Mouse (Mus musculus) MEL (cell line): ENCODE data around the gene Gcm1. TPM values are rescaled to one million over a fixed set of nuclear protein-coding genes. Genes with fewer than 3 reads are reported as not detected.

Source experiments
- DNase-seq: peaks from one replicate; pipeline ENCODE4 v3.0.0; 2011; ENCODE audit warnings: low read depth, low spot score
- H3K27ac ChIP-seq: 2 replicates; pipeline ENCODE4 v1.5.1; 2012; ENCODE audit warnings: low read depth, mild to moderate bottlenecking, control low read depth, low read length, moderate library complexity; ENCODE audit not compliant: control insufficient read depth
- H3K27me3 ChIP-seq, 2 experiments: fragments of 150-350 bp in 1 of 2; sonication (generic) in 1 of 2; 2 replicates each; pipeline ENCODE4 v1.6.1; 2012; ENCODE audit warnings: low read length in 2 of 2, mild to moderate bottlenecking in 2 of 2, improper control_type of control experiment in 1 of 2, moderate library complexity in 1 of 2; ENCODE audit not compliant: insufficient read depth in 2 of 2, control insufficient read depth in 1 of 2
- H3K36me3 ChIP-seq, 2 experiments: 2 replicates each; pipeline ENCODE4 v1.6.1; 2012 to 2014; ENCODE audit warnings: low read length in 2 of 2, improper control_type of control experiment in 1 of 2, inconsistent platforms in 1 of 2, mild to moderate bottlenecking in 1 of 2; ENCODE audit not compliant: insufficient read depth in 2 of 2, control insufficient read depth in 1 of 2
- H3K4me1 ChIP-seq, 2 experiments: fragments of 150-350 bp in 1 of 2; sonication (generic) in 1 of 2; 2 replicates each; pipeline ENCODE4 v1.6.1; 2012; ENCODE audit warnings: low read length in 2 of 2, improper control_type of control experiment in 1 of 2, mild to moderate bottlenecking in 1 of 2; ENCODE audit not compliant: insufficient read depth in 2 of 2, control insufficient read depth in 1 of 2
- H3K4me3 ChIP-seq, 2 experiments: fragments of 150-350 bp in 1 of 2; sonication (generic) in 1 of 2; 2 replicates each; pipeline ENCODE4 v1.5.1; 2012; ENCODE audit warnings: low read depth in 2 of 2, low read length in 2 of 2, mild to moderate bottlenecking in 2 of 2, moderate library complexity in 2 of 2, control low read depth in 1 of 2, improper control_type of control experiment in 1 of 2; ENCODE audit not compliant: control insufficient read depth in 1 of 2, insufficient read depth in 1 of 2
- H3K79me2 ChIP-seq: 2 replicates; pipeline ENCODE4 v1.6.1; 2012; ENCODE audit warnings: mild to moderate bottlenecking, low read length, moderate library complexity; ENCODE audit not compliant: control insufficient read depth, poor library complexity, insufficient read depth
- H3K9ac ChIP-seq: 2 replicates; pipeline ENCODE4 v1.6.1; 2012; ENCODE audit warnings: low read depth, mild to moderate bottlenecking, control low read depth, low read length, moderate library complexity; ENCODE audit not compliant: control insufficient read depth, poor library complexity, severe bottlenecking
- H3K9me3 ChIP-seq: fragments of 150-350 bp; sonication (generic); replicated peaks from 2 replicates; pipeline ENCODE4 v1.6.1; 2012; ENCODE audit warnings: mild to moderate bottlenecking, low read length, improper control_type of control experiment, moderate library complexity; ENCODE audit not compliant: insufficient read depth
- BHLHE40 ChIP-seq: IDR thresholded peaks from 2 replicates; pipeline ENCODE4 v1.6.1; 2012; ENCODE audit warnings: low read depth, mild to moderate bottlenecking, inconsistent platforms, low read length, improper control_type of control experiment, borderline replicate concordance
- CHD2 ChIP-seq: IDR thresholded peaks from 2 replicates; pipeline ENCODE4 v1.6.1; 2011; ENCODE audit warnings: low read length, improper control_type of control experiment
- CTCF ChIP-seq, 3 experiments: IDR thresholded peaks in 2 of 3; conservative IDR thresholded peaks in 1 of 3; 2 replicates each; pipeline ENCODE4 v1.5.1; 2011 to 2012; ENCODE audit warnings: low read length in 3 of 3, low read depth in 2 of 3, mild to moderate bottlenecking in 2 of 3, improper control_type of control experiment in 1 of 3, inconsistent platforms in 1 of 3, mixed read lengths in 1 of 3, moderate library complexity in 1 of 3; ENCODE audit not compliant: control insufficient read depth in 1 of 3, insufficient read depth in 1 of 3, poor library complexity in 1 of 3, severe bottlenecking in 1 of 3
- E2F4 ChIP-seq: IDR thresholded peaks from 2 replicates; pipeline ENCODE4 v1.6.1; 2011; ENCODE audit warnings: low read depth, low read length, improper control_type of control experiment, borderline replicate concordance
- ELF1 ChIP-seq: IDR thresholded peaks from 2 replicates; pipeline ENCODE4 v1.6.1; 2014; ENCODE audit warnings: low read depth, mild to moderate bottlenecking, inconsistent platforms, low read length, improper control_type of control experiment, moderate library complexity
- ETS1 ChIP-seq: IDR thresholded peaks from 2 replicates; pipeline ENCODE4 v1.6.1; 2012; ENCODE audit warnings: low read depth, mild to moderate bottlenecking, inconsistent platforms, low read length, improper control_type of control experiment, moderate library complexity
- GATA1 ChIP-seq: IDR thresholded peaks from 2 replicates; pipeline ENCODE4 v1.6.1; 2011; ENCODE audit warnings: low read depth, low read length, improper control_type of control experiment
- JUND ChIP-seq: IDR thresholded peaks from 2 replicates; pipeline ENCODE4 v1.6.1; 2011; ENCODE audit warnings: low read depth, mild to moderate bottlenecking, improper control_type of control experiment, low read length
- MAX ChIP-seq: IDR thresholded peaks from 2 replicates; pipeline ENCODE4 v1.6.1; 2011; ENCODE audit warnings: low read length, improper control_type of control experiment
- MAZ ChIP-seq: IDR thresholded peaks from 2 replicates; pipeline ENCODE4 v1.6.1; 2012; ENCODE audit warnings: low read depth, mild to moderate bottlenecking, inconsistent platforms, low read length, improper control_type of control experiment
- MYB ChIP-seq: IDR thresholded peaks from 2 replicates; pipeline ENCODE4 v1.6.1; 2011; ENCODE audit warnings: mild to moderate bottlenecking, low read depth, low read length, improper control_type of control experiment
- NELFE ChIP-seq: IDR thresholded peaks from 2 replicates; pipeline ENCODE4 v1.6.1; 2011; ENCODE audit warnings: low read depth, low read length, improper control_type of control experiment
- NRF1 ChIP-seq: IDR thresholded peaks from 2 replicates; pipeline ENCODE4 v1.6.1; 2014; ENCODE audit warnings: low read depth, mild to moderate bottlenecking, inconsistent platforms, low read length, improper control_type of control experiment, moderate library complexity; ENCODE audit not compliant: poor library complexity, insufficient read depth, severe bottlenecking
- POLR2AphosphoS2 ChIP-seq: IDR thresholded peaks from 2 replicates; pipeline ENCODE4 v1.6.1; 2011; ENCODE audit warnings: low read length, improper control_type of control experiment
- RAD21 ChIP-seq: IDR thresholded peaks from 2 replicates; pipeline ENCODE4 v1.6.1; 2011; ENCODE audit warnings: mild to moderate bottlenecking, low read depth, low read length, improper control_type of control experiment
- RCOR1 ChIP-seq: IDR thresholded peaks from 2 replicates; pipeline ENCODE4 v1.6.1; 2012; ENCODE audit warnings: low read depth, mild to moderate bottlenecking, inconsistent platforms, low read length, improper control_type of control experiment
- SIN3A ChIP-seq: IDR thresholded peaks from 2 replicates; pipeline ENCODE4 v1.6.1; 2012; ENCODE audit warnings: low read length, improper control_type of control experiment, inconsistent platforms
- SMC3 ChIP-seq: IDR thresholded peaks from 2 replicates; pipeline ENCODE4 v1.6.1; 2011; ENCODE audit warnings: low read depth, low read length, improper control_type of control experiment
- TAL1 ChIP-seq: IDR thresholded peaks from 2 replicates; pipeline ENCODE4 v1.6.1; 2012; ENCODE audit warnings: mild to moderate bottlenecking, inconsistent platforms, low read length, moderate library complexity, mixed read lengths
- TCF12 ChIP-seq: IDR thresholded peaks from 2 replicates; pipeline ENCODE4 v1.6.1; 2014; ENCODE audit warnings: low read depth, mild to moderate bottlenecking, inconsistent platforms, low read length, improper control_type of control experiment, moderate library complexity
- UBTF ChIP-seq: IDR thresholded peaks from 2 replicates; pipeline ENCODE4 v1.6.1; 2012; ENCODE audit warnings: low read depth, mild to moderate bottlenecking, inconsistent platforms, low read length, improper control_type of control experiment, moderate library complexity, borderline replicate concordance; ENCODE audit not compliant: insufficient read depth
- USF1 ChIP-seq: IDR thresholded peaks from 2 replicates; pipeline ENCODE4 v1.6.1; 2014; ENCODE audit warnings: low read depth, mild to moderate bottlenecking, inconsistent platforms, low read length, improper control_type of control experiment, moderate library complexity
- USF2 ChIP-seq, 2 experiments: IDR thresholded peaks; 2 replicates each; pipeline ENCODE4 v1.6.1; 2011 to 2012; ENCODE audit warnings: improper control_type of control experiment in 2 of 2, low read length in 2 of 2, borderline replicate concordance in 1 of 2, inconsistent platforms in 1 of 2, low read depth in 1 of 2, mild to moderate bottlenecking in 1 of 2; ENCODE audit not compliant: insufficient read depth in 1 of 2
- ZC3H11A ChIP-seq: IDR thresholded peaks from 2 replicates; pipeline ENCODE4 v1.6.1; 2012; ENCODE audit warnings: low read depth, mild to moderate bottlenecking, inconsistent platforms, low read length, improper control_type of control experiment
- ZKSCAN1 ChIP-seq: IDR thresholded peaks from 2 replicates; pipeline ENCODE4 v1.6.1; 2012; ENCODE audit warnings: low read depth, mild to moderate bottlenecking, inconsistent platforms, low read length, improper control_type of control experiment, moderate library complexity
- polyA plus RNA-seq, 2 experiments: library from polyadenylated mRNA; stranded (reverse) in 1 of 2; unstranded in 1 of 2; fragments of >175 nt in 1 of 2; fragments of >200 nt in 1 of 2; gene quantifications; 2 replicates each; pipeline versions ENCODE4 v1.2.1 to v1.2.4; 2012; ENCODE audit warnings: low replicate concordance in 2 of 2, low read depth in 1 of 2; ENCODE audit not compliant: insufficient read length in 2 of 2, insufficient read depth in 1 of 2, missing spikeins in 1 of 2
- total RNA-seq: library from RNA; depleted of rRNA; stranded (reverse); fragments of 300-350 nt; gene quantifications from 2 replicates; pipeline ENCODE4 v1.2.3, GENCODE M21; 2012

Gcm1 gene
- total and polyA plus RNA-seq, 3 experiments: not detected

GRCm38 (mm10) chr9:78012681-78013080 is 39.0 kb upstream of the Gcm1 start:
- H3K4me1 ChIP-seq: no peaks in the 10 kb centered on the region
- H3K9me3 ChIP-seq: no peaks in the 10 kb centered on the region
- no peak overlapping the region for H3K9ac ChIP-seq
- no peaks in the 10 kb centered on the region for H3K79me2 ChIP-seq
- no peak overlapping the region for H3K27ac ChIP-seq
- TF ChIP-seq NELFE (no peak), USF1 (no peak), GATA1 (no peak), E2F4 (no peak), TAL1 (no peak), POLR2AphosphoS2 (no peak), SIN3A (no peak), USF2 (IDR thresholded peaks at IDR 0.05; ENCODE audit: borderline replicate concordance in 1 of 2, insufficient read depth in 1 of 2, low read depth in 1 of 2, low read length in 2 of 2) (no peak), MAX (no peak), RCOR1 (no peak), MAZ (no peak), UBTF (no peak), CTCF (IDR thresholded peaks at IDR 0.05 in 2 of 3, conservative IDR thresholded peaks at IDR 0.05 in 1 of 3; ENCODE audit: control insufficient read depth in 1 of 3, insufficient read depth in 1 of 3, low read depth in 2 of 3, low read length in 3 of 3, poor library complexity in 1 of 3, severe bottlenecking in 1 of 3) (no peak), TCF12 (no peak), NRF1 (no peak), RAD21 (no peak), ETS1 (no peak), CHD2 (no peak)
- no peak overlapping the region for H3K4me3 ChIP-seq
- DNase-seq: no peak
- no peaks in the 10 kb centered on the region for H3K36me3 ChIP-seq
- peaks cover 15 to 16% of the 10 kb centered on the region in 2 experiments; a peak in 3 of 4 replicates for H3K27me3 ChIP-seq

- TF ChIP-seq USF2 (IDR thresholded peaks at IDR 0.05; ENCODE audit: borderline replicate concordance in 1 of 2, insufficient read depth in 1 of 2, low read depth in 1 of 2, low read length in 2 of 2): no peak
- TF ChIP-seq MAX: no peak
- no peak for TF ChIP-seq MYB
- no peak for TF ChIP-seq JUND
- TF ChIP-seq ZC3H11A: peak; percentile 33; the same call in 1 of the 2 replicates
- peak; percentile 27 to 62 (median 46); a peak in 5 of 6 replicates for TF ChIP-seq CTCF (IDR thresholded peaks at IDR 0.05 in 2 of 3, conservative IDR thresholded peaks at IDR 0.05 in 1 of 3; ENCODE audit: control insufficient read depth in 1 of 3, insufficient read depth in 1 of 3, low read depth in 2 of 3, low read length in 3 of 3, poor library complexity in 1 of 3, severe bottlenecking in 1 of 3)
- TF ChIP-seq ELF1: no peak
- TF ChIP-seq TAL1: no peak
- TF ChIP-seq RAD21: peak; percentile 39
- TF ChIP-seq MAZ: no peak
- TF ChIP-seq SMC3: peak; percentile 78
- no peak for TF ChIP-seq ZKSCAN1
- no peak for TF ChIP-seq BHLHE40
- Histone ChIP-seq H3K9ac (no peak overlapping the region), H3K9me3 (no peaks in the 10 kb centered on the region), H3K36me3 (no peaks in the 10 kb centered on the region), H3K4me3 (no peak overlapping the region), H3K4me1 (no peaks in the 10 kb centered on the region), H3K27me3 (peaks cover 9 to 14% of the 10 kb centered on the region in 2 experiments), H3K27ac (no peak overlapping the region), H3K79me2 (no peaks in the 10 kb centered on the region)
- DNase-seq: no peak
These were observed 37.9 kb upstream of the Gcm1 start for GRCm38 (mm10) chr9:78013813-78014212.
